Mouse (Mus musculus) mouse embryonic stem cell (cell line): ENCODE data around the gene Zfp811.

Source experiments
- in situ Hi-C, 2 experiments: fragments of 300-500 bp; cut with MboI; formaldehyde crosslinking; loops; 1 replicate in 1 of 2; 3 replicates in 1 of 2; pipeline ENCODE4 v1.14.3; 2019 to 2020; ENCODE audit warnings: low sequenced_read_pairs in 2 of 2, low pct_unique_long_range_greater_than_20kb in 1 of 2, mixed read lengths in 1 of 2; ENCODE audit not compliant: unreplicated experiment in 1 of 2

The Zfp811 gene

GRCm38 (mm10) chr17:32771213-32771612 is 38.5 kb downstream of the Zfp811 start:
- in situ Hi-C loops = no loop called here

GRCm38 (mm10) chr17:32766422-32766821 is 43.3 kb downstream of the Zfp811 start:
- in situ Hi-C loops = no loop called here

- in situ Hi-C loops = no loop called here
These were observed 52.4 kb downstream of the Zfp811 start for GRCm38 (mm10) chr17:32757331-32757730.

GRCm38 (mm10) chr17:32753634-32754033 is 56.1 kb downstream of the Zfp811 start:
- in situ Hi-C loops = no loop called here

- in situ Hi-C loops = no loop called here
These were observed 56.8 kb downstream of the Zfp811 start for GRCm38 (mm10) chr17:32752813-32753360.

- in situ Hi-C loops = no loop called here
These were observed 59.1 kb downstream of the Zfp811 start for GRCm38 (mm10) chr17:32750611-32751010.
